Mouse (Mus musculus): ENCODE data around the gene Nfkbie.

GRCm38 (mm10) chr17:45598891-45599290 lies 43.4 kb downstream of the Nfkbie start:
- TF ChIP-seq CTCF (IDR thresholded peaks at IDR 0.05; ENCODE audit: borderline replicate concordance, insufficient read depth, low read length), result no peak
- TF ChIP-seq POLR2A (IDR thresholded peaks at IDR 0.05; ENCODE audit: low read depth, low read length), result no peak

Data from embryonic fibroblast, embryonic 13.5 days (primary cell).